Mouse (Mus musculus): ENCODE data around the gene Zfp758. TPM values are rescaled to one million over a fixed set of nuclear protein-coding genes. Genes with fewer than 3 reads are reported as not detected.
"Not testable (repeated sequence)": the region's sequence is repeated elsewhere in the genome, so short reads cannot be mapped to it uniquely, and the experiment has no call there.

Zfp758 gene
- 10 to 100 TPM; 10.8 to 13.2 (median 12.0) TPM for total RNA-seq (2022)

DNA sequence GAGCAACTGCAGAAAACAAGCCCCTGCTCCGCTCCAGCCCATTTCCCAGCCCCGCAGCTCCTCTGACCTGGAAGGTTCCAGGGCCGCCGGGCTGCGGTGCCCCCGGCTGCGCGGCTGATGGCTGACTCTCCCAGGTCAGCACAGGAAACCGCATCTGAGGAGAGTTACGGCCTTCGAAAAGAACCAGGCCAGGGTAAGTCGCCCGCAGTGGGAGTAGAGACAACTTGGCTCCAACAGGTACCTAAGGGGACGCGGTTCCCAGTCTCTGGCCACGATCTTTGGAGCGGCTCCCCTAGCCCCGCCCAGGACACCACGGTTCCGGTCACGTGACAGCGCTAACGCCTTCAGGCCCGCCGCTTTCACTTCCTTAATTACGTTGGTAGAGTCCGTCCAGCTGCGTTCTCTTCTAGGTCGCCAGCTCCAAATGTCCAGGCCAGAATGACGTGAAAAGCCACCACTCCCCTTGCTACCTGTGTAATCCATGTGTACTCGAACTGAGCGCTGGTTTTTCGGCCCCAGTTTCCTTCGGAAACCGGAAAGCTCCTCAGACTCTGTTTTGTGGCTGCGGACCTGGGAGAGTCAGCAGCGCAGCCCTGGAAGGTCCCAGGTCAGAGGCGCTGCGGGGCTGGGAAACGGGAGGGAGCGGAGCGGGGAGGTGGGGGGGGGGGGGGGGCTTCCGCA, at the start of gene Zfp758, which contains the start of gene Zfp944:
Gene Zfp758 (plus strand): TSS at position 353 of the 681 bp plus-strand sequence.
Gene Zfp944 (minus strand): TSS at position 300 of the 681 bp plus-strand sequence.
- DNase-seq (ENCODE audit: low spot score in 2 of 2): peak; percentile 8 to 42

DNA sequence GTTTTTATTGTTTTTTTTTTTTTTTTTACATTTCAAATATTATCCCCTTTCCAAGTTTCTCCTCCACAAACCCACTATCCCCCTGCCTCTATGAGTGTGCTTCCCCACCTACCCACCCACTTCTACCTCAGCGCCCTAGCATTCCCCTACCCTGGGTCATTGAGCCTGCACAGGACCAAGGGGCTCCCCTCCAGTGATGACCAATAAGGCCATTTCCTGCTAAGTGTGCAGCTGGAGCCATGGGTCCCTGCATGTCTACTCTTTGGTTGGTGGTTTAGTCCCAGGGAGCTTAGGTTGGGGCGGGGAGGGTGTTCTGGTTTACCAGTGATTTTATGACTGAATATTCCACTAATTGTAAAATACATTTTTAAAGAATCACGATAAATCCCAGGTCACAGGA, 47.0 kb upstream of the Zfp758 start:
- not testable (repeated sequence) for DNase-seq (ENCODE audit: low spot score in 2 of 2)

DNA sequence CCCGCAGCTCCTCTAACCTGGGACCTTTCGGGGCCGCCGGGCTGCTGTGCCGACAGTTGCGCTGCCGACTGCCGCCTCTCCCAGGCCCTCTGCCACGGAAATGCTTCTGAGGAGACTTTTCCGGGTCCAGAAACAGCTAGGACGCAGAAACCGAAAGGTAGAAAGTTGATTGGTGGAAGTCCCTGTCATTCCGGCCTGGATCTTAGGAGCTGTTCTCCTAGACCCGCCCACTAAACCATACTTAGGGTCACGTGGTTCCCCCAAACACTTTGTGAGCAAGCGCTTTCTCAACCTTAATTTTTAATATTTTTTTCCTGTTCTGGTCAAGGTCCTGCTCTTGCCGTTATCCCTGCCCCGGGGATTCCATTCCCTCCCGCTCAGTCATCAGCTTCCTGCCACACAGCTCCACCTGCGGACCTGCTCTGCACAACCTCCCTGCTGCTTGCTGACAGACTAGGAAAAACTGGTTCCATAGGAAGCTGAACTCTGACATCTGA, 46.5 kb upstream of the Zfp758 start, which contains the start of gene CT030661.1:
Gene CT030661.1 (minus strand): TSS at position 108 of the 497 bp plus-strand sequence.
- DNase-seq (ENCODE audit: low spot score in 2 of 2): peak; percentile 94 to 95

DNA sequence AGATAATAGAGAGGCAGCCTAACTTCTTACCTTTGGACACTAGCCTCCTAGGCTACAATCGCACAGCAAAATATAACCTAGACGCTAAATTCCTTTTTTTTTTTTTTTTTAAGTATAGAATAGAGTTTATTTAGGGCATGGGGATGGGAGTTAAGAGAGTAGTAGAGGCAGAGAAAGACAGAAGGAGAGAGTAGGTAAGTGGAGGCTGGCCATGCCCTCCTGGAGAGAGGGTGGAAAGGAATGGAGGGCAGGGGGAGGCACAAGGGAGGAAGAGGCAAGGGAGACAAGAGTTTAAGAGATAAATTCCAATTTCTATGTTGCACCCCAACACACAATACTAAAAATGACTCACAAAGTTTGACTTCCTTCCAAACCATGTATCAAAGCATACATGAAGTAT, 46.0 kb upstream of the Zfp758 start:
- DNase-seq (ENCODE audit: low spot score in 2 of 2): not testable (repeated sequence)

DNA sequence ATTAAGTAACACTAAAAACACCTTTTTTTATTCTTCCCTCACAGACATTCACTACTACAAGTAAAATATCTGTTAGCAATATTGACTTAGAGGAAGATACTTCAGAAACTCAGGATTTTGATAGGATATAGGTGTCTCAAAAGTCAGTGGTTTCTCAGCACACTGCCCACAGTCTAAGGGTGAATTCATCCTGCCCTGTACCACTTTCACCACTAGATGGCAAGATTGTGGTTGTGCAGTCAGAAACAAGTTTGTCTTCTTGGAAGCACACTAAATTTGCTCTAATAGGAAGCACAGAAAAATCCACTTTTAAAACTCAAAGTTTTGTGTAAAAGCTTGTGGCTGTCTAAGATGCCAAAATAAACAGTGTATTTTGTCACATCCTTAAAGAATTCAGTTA, 8.5 kb upstream of the Zfp758 start:
- DNase-seq (ENCODE audit: low spot score in 2 of 2): peak in 1 of 2 experiments; percentile 14

DNA sequence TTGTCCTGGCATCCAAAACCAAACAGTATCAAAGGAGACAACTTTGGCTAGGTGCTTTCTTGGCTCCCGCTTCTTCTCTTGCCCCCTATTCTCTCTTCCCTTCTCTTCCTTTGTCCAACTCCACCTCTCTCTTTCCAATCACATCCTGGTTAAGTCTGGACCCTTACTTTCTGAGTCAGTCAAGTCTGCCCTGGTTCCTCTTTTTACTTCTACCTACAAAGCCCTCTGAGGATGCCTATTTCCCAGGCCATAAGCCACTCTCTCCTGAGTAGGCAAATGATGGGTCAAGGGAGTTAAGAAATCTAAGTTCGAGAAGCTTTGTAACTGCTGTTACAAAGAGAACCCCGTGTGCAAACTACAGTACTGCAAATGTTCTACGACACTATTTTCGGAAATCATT, 681 bp upstream of the Zfp758 start:
- DNase-seq (ENCODE audit: low spot score in 2 of 2): no peak

DNA sequence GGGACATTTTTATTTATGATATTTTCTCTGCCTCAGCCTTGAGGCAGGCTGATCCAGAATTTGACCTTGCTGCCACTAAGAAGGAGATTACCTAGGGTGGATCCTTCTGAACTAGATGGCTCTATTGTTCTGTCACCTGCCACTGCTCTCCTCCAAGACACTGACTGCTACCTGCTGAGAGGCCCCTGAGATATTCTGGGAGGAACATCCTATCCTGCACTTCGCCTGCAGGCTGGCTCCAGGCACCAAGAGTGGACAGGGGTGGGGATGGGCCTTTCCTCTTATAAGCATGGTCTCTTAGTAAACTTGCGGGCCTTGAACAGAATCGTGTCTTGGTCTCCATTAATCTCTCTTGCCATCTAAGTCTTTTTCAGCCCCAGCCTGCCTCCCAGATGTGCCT, 2.6 kb downstream of the Zfp758 start:
- DNase-seq (ENCODE audit: low spot score in 2 of 2): no peak

DNA sequence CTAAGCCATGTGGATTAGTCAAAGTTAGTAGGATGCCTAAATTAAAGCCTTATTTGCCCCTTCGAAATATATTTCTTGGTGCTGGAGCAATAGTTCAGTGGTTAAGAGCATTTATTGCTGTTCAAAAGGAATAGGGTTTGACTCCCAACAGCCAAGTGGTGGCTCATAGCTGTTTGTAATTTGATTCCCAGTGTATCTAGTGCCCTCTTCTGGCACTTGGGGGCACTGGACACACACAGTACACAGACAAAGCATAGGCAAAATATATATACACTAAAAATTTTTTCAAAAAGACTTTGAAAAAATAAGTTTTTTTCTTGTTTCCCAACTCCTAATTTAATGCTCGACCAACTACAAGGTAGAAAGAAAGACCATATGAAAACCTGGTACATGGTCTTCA, 49.5 kb downstream of the Zfp758 start:
- no peak for DNase-seq (ENCODE audit: low spot score in 2 of 2)

DNA sequence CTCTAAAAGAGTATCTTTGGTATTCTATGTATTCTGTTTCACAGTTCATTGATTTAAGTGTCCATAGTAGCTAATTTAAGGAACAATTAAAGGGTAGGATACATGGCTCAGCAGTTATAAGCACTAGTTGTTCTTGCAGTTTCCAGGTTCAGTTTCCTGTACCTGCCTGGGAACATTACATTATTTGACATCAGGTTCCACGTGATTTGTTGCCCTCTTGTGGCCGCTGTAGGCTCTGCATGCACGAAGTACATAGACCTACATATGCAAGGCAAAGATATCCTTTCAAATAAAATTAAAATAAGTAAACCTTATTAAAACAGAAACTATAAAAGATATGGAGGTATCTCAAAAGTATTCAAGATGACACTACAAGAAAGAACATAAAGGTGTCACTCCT, 56.3 kb downstream of the Zfp758 start:
- DNase-seq (ENCODE audit: low spot score in 2 of 2): peak in 1 of 2 experiments; percentile 50

DNA sequence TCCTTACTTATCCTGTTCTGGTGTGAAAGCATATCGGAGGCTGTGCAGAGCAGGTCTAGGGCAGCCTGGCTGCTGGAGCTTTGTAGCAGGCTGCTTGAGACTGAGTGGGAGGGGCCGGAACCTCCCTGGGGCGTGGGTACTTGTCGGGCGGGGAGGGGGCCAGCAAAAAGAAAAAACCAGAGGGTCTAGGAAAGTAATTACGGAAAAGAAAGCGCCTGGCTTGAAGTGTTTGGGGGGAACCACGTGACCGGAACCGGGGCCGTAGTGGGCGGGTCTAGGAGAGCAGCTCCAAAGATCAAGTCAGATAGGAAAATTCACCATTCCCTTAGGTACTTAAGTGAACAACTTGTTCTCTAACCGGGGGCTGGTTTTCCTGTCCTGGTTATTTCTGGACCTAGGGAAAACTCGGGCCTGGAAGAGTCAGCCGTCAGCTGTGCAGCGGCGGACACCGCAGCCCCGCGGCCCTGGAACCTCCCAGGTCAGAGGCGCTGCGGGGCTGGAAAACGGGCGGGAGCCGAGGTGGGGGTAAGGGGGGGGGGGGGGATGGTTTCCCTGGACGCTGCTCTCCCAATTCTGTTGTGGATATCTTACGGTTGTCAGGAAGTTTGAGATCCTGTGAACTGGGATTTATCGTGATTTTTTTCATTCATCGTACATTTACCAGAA, 62.8 kb downstream of the Zfp758 start, which contains the start of gene Zfp946:
Gene Zfp946 (plus strand): TSS at position 271 of the 666 bp plus-strand sequence.
- DNase-seq (ENCODE audit: low spot score in 2 of 2): peak; percentile 46 to 57

DNA sequence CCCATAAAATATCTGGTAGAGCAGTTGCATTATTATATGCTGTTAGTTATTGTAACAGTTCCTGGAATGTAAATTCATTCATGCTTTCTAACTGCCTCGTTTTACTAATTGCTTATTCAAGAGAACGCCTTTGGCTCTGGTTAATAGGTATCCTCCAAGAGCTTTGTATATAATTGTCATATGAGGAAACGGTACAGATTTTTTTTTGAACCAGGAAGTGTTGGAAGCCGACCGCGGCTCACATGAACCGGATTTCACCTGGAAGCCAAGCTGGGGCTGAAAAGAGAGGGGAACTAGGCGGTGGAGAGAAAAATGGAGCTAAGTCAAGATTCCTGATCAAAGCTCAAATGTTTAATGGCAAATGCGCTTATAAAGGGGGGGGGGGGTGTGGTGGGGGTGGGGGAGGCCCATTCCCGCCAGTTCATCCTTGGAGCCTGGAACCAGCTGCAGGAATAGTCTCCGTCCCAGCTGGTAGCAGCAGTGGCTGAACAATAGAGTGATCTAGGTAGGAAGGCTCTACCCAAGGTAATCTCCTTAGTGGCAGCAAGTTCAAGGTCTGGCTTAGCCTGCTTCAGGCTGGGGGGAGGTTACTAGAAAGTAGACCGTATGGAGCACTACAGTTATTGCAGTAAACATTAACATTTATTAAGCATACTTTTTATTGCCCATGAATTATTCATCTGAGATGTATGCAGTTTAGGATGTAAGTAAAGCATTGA, 63.5 kb downstream of the Zfp758 start:
- no peak for DNase-seq (ENCODE audit: low spot score in 2 of 2)

Other genes with a start within 250 kb of the Zfp758 start
- gene Zfp947, start 195.3 kb upstream of the Zfp758 start, total RNA-seq (2022): under 1 TPM; 0.59 to 0.91 (median 0.86) TPM
- gene Zfp994, start 135.8 kb upstream of the Zfp758 start, total RNA-seq (2022): 1 to 10 TPM; 5.3 to 6.2 (median 5.7) TPM
- 10 to 100 TPM; 10.9 to 12.7 (median 11.5) TPM for gene CT030661.1, start 46.6 kb upstream of the Zfp758 start, total RNA-seq (2022)
- gene Zfp944, start 53 bp upstream of the Zfp758 start, total RNA-seq (2022): 10 to 100 TPM in 3 of 4 experiments, 1 to 10 TPM in 1; 9.3 to 10.9 (median 10.4) TPM
- gene Zfp946, start 62.8 kb downstream of the Zfp758 start, total RNA-seq (2022): 10 to 100 TPM; 12.0 to 18.0 (median 12.8) TPM
- gene Vmn2r111, start 212.0 kb downstream of the Zfp758 start, total RNA-seq (2022): not detected
- not detected for gene Vmn2r112, start 239.5 kb downstream of the Zfp758 start, total RNA-seq (2022)

Data from layer of hippocampus, adult 8-10 months (tissue).